Mouse (Mus musculus): ENCODE data around the gene Zfr2.

- TF ChIP-seq CTCF (IDR thresholded peaks at IDR 0.05; ENCODE audit: low read depth, low read length) (no peak), POLR2AphosphoS5 (IDR thresholded peaks at IDR 0.05; ENCODE audit: insufficient replicate concordance, low read depth, low read length) (no peak)
These were observed 60.5 kb downstream of the Zfr2 start for GRCm38 (mm10) chr10:81293334-81294030.
